Mouse (Mus musculus): ENCODE results near the gene Faxc. TPM values are rescaled to one million over a fixed set of nuclear protein-coding genes. Genes with fewer than 3 reads are reported as not detected.

The Faxc gene
- total RNA-seq, 2 experiments from 2014 or later: not detected

DNA sequence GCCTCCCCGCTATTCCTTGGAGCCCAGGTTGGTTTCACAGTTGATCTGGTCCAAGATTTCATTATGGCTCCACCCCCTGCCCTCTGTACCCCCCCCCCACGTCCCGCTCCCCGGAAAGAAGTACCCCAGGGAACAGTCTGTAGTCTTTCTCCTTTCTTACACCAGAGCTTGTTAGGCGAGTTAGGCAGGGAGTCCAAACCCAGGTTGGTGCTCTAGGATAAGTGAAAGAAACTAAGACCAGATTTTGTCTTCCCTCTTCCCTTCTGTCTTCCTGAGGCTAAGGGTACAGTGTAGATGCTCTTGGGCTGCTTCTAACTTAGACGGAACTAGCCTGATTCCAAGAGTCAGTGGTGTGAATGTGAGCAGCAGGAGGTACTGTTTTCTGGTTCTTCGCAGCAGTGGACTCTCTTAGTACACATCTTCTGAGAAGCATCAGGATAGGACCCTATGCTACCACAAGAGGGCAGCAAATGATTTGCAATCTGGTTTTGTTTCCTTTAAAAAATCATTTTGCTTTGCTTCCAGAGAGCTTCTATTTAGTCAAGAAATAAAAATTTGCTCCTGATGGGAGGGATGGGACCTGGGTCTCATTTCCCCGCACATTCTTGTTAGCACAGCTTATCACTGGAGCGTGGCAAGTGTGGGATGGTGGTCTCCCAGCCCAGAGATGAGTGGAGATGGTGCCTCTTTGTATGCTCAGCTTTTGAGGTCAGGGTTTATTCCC, 86.7 kb downstream of the Faxc start:
- no peak for ATAC-seq (replicated peaks; ENCODE audit: low FRiP score, low TSS enrichment, poor library complexity, severe bottlenecking)

DNA sequence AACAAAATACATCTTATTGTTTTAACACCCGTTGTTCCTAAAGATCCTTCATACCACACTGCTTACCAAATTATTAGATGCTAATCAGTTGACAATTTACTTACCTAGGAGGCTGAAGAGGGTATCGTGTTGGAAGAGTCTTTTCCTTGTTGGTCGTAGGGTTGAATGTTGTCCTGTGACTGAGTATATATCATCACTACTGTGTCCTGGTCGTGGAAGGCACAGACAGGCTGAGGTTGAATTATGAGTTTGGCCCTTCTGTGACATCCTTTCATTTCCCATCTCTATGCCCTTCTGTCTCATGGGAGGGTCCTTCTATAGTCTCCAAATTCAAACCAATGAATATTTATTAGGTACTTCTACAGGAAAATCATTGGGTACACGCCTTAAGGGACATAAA, 87.3 kb downstream of the Faxc start:
- ATAC-seq (replicated peaks; ENCODE audit: low FRiP score, low TSS enrichment, poor library complexity, severe bottlenecking): no peak

DNA sequence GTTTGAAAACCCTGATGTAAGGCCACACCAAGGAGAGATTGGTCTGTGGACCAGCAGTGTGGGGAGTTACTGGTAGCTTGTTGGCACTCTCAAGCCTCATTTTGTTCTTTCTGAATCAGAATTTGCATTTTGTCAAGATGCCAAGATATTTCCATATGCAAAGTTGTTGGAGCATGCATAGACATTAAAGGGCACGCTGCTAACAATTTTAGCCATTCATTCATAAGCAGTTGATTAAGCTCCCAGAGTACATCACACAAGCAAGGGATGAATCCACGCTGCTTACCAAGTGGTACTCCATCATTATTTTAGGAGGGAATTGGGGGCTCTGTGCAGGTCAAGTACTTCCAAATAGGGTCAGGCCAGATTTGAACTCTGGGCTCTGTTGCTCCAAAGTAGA, 98.8 kb downstream of the Faxc start:
- no peak for ATAC-seq (replicated peaks; ENCODE audit: low FRiP score, low TSS enrichment, poor library complexity, severe bottlenecking)

Other genes with a start within 250 kb of the Faxc start
- not detected in 2 replicates for gene Prdm13, start 245.4 kb upstream of the Faxc start, total RNA-seq (2014; fragmentation: Nextera tagmentation)
- gene Prdm13, start 245.4 kb upstream of the Faxc start, total RNA-seq (2017): not detected in 2 replicates
- gene Ccnc, start 203.6 kb upstream of the Faxc start, total RNA-seq (2014; fragmentation: Nextera tagmentation): 27.5 and 28.5 TPM in 2 replicates
- 38.9 and 41.7 TPM in 2 replicates for gene Ccnc, start 203.6 kb upstream of the Faxc start, total RNA-seq (2017)
- 40.5 and 63.1 TPM in 2 replicates for gene Usp45, start 164.2 kb upstream of the Faxc start, total RNA-seq (2014; fragmentation: Nextera tagmentation)
- 26.3 and 34.1 TPM in 2 replicates for gene Usp45, start 164.2 kb upstream of the Faxc start, total RNA-seq (2017)
- gene Tstd3, start 164.1 kb upstream of the Faxc start, total RNA-seq (2014; fragmentation: Nextera tagmentation): 19.8 and 27.1 TPM in 2 replicates
- 9.8 and 19.3 TPM in 2 replicates for gene Tstd3, start 164.1 kb upstream of the Faxc start, total RNA-seq (2017)
- 208 and 212 TPM in 2 replicates for gene Pnisr, start 83.7 kb upstream of the Faxc start, total RNA-seq (2014; fragmentation: Nextera tagmentation)
- 72.4 and 175 TPM in 2 replicates for gene Pnisr, start 83.7 kb upstream of the Faxc start, total RNA-seq (2017)
- gene Coq3, start 51.7 kb upstream of the Faxc start, total RNA-seq (2014; fragmentation: Nextera tagmentation): 8.7 and 15.1 TPM in 2 replicates
- 19.5 and 28.8 TPM in 2 replicates for gene Coq3, start 51.7 kb upstream of the Faxc start, total RNA-seq (2017)